Mouse (Mus musculus): ENCODE measurements around the gene Atp6v1f.

Atp6v1f gene

DNA sequence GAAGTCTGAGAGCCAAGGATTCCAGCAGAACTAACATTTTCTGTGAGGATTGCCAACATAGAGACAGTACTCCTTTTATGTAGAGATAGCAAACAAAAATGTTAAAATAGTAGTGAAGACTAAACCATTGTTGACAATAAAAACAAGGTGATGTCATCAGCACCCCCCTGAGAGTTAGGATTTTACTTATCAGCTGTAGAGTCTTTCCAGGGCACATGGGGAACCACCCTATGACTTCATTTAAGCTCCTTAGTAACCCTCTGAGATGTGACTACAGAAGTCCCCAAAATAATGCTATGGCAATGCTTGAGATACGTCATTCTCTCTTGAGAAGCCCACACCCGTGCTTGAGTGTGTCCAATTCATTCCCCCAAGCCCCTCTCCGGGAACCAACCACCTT, 4.1 kb upstream of the Atp6v1f start:
- no peak for DNase-seq

DNA sequence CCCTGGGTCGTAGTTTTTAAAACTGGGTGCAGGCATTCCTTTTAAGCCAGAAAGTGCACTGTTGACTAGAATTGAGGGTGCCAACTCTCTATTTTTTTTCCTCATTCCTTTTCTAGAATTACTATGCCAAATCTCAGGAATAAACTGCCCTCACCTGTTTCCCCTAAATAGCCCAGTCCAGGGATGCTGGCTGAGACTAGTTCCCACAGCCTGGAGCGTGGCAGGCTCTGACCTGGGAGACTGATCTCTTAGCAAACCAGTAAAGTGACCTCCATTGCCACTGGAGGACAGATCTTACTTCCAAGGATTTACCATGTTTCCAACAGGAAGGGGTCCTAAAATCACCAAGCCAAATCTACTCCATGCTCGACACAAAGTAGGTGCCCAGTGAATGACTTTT, 1.3 kb downstream of the Atp6v1f start:
- no peak for DNase-seq

DNA sequence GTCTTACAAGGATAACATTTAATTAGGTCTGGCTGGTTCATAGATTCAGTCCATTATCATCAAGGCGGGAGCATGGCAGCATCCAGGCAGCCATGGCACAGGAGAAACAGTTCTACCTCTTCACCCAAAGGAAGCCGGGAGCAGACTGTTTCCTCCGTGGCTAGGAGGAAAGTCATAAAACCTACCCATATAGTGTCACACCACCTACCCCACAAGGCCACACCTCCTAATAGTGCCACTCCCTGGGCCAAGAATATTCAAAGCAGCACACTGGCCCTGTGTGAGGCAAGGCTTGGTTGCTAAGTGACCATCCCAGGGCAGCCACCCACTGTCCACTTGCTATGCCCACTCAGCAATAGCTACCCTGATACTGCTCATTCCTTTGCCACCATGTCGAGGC, 3.6 kb downstream of the Atp6v1f start, which contains the start of gene Atp6v1fnb:
Gene Atp6v1fnb (plus strand): TSS at position 301 of the 400 bp plus-strand sequence.
- no peak for DNase-seq

DNA sequence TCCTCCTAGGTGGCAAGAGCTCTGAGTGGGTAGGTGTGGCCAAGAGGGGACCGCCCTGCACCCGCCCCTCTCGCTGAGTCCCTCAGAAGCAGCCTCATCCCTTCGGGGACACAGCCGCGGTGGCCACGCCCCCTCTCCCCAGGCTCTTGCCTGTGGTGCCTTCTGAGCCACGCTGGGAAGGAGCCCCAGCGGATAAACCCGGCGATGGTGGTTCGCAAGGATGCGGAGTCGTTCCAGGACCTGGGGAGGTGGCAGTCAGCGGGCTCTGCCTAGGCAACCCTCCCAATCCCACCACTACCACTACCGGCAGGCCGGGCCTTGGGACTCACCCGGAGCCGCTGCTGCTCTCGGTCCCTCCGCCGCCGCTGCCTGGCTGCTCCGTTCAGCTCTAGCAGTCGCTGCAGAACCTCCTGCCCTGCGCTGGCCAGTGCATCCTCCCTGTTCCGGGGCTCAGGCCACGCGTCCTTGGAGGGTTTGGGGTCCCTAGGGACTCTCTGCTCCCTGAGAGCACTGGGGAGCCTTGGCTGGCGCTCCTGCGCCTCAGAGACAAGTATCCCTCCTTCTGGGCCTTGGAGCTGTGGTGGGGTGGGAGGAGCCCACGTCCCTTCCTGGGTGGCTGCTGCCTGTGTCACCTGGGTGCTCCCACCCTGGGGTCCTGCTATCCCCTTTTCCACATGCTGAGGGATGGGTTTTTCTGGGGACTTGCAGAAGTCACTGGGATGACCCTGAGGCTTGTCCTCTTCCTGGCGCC, 6.6 kb downstream of the Atp6v1f start:
- peak; percentile 72 to 77 for DNase-seq

DNA sequence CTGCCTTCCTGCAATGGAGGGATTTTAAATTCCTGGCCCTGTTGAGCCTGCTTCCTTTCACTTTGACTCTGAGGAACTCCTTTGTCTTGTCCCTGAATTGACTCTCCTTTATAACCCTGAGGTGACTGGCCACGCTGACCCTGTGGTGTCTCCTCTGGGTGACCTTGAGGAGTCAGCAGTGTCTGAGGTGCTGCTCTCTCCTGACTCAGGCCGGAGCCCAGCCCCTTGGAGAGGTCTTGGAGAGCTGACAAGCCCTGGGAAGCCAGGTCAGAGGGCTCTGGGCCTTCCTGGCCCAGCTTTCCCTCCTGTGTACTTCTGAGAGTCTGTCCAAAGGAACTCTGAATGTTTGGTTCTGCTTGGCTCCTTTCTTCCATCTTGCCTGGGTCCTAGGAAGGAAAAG, 7.2 kb downstream of the Atp6v1f start:
- no peak for DNase-seq

- no peak for DNase-seq
These were observed 15.2 kb downstream of the Atp6v1f start for GRCm38 (mm10) chr6:29482691-29483090.

- peak; percentile 41 to 44 for DNase-seq
These were observed 17.4 kb downstream of the Atp6v1f start for GRCm38 (mm10) chr6:29484716-29485559.

DNA sequence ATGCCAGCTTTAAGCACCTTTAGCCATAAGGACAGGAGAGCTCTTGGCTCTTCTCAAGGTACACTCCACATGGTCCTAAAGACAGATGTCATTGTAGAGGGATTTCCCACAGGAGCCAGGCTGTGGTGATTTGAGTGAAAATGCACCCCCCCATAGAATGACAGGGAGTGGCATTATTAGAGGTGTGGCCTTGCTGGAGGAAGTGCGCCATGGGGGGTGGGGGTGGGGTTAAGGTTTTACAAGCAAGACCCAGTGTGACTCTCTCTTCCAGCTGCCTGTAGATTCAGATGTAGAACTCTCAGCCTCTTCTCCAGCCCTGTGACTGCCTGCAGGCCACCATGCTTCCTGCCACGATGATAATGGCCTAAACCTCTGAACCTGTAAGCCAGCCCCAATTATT, 18.4 kb downstream of the Atp6v1f start:
- no peak for DNase-seq

- no peak for DNase-seq
These were observed 26.6 kb downstream of the Atp6v1f start for GRCm38 (mm10) chr6:29494101-29494500.

GRCm38 (mm10) chr6:29496270-29496669, 28.8 kb downstream of the Atp6v1f start:
- no peak for DNase-seq

DNA sequence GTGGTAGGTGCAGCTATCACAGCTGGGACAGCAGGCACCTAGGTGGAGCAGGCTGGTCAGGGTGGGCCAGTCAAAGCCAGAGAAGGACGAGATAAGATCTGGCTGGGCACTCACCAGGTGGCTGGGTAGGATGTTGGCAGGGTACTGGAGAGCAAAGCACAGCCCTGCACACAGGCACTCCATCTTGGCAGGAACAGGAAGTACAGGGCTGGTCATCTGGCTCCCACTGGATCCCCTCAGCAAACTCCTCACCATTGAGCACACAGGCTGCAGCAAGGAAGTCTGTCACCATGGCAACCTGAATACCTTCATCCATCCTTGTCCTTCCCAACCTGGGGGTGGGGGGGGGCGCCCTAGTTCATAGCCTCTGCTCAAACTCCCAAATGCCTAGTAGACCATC, 30.3 kb downstream of the Atp6v1f start:
- DNase-seq = no peak

DNA sequence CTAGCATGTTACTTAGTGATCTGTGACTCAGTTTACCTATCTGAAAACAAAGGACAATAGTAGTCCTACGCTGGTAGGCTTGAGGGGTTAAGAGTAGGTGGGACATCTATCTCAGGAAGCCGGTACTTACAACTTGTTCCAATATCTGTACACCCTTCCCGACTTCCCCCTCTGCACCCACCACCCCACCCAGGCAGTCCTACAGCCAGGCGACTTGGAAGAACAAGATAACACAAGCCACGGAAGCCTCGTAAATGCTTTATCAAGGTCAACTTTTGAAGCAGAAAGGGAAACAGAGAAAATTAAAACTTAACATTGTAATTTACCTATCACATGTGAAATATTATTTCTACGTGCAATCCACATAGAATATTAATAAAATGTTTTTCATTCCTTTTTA, 32.7 kb downstream of the Atp6v1f start:
- DNase-seq = no peak

- DNase-seq = no peak
These were observed 33.3 kb downstream of the Atp6v1f start for GRCm38 (mm10) chr6:29500810-29501209.

GRCm38 (mm10) chr6:29501599-29501998, 34.1 kb downstream of the Atp6v1f start:
- no peak for DNase-seq

- no peak for DNase-seq
These were observed 38.0 kb downstream of the Atp6v1f start for GRCm38 (mm10) chr6:29505493-29505892.

DNA sequence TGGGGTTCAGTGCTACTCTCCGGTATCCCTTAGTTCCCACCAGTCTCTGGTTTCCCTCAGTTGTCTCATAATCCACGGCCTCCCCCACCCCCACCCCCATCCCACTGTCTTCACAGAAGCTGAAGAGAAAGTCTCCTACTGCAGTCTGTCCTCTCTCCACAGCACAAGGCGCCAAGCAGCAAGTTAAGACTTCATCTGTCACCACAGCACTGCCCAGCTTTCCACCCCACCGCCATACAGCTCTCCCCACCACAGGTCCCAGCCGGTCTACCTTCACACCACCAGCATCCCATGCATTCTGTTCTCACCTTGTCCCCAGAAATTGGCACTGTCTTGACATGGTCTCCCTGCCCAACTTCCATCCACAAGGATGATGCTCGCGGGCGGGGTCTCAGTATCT, 39.3 kb downstream of the Atp6v1f start:
- no peak for DNase-seq

DNA sequence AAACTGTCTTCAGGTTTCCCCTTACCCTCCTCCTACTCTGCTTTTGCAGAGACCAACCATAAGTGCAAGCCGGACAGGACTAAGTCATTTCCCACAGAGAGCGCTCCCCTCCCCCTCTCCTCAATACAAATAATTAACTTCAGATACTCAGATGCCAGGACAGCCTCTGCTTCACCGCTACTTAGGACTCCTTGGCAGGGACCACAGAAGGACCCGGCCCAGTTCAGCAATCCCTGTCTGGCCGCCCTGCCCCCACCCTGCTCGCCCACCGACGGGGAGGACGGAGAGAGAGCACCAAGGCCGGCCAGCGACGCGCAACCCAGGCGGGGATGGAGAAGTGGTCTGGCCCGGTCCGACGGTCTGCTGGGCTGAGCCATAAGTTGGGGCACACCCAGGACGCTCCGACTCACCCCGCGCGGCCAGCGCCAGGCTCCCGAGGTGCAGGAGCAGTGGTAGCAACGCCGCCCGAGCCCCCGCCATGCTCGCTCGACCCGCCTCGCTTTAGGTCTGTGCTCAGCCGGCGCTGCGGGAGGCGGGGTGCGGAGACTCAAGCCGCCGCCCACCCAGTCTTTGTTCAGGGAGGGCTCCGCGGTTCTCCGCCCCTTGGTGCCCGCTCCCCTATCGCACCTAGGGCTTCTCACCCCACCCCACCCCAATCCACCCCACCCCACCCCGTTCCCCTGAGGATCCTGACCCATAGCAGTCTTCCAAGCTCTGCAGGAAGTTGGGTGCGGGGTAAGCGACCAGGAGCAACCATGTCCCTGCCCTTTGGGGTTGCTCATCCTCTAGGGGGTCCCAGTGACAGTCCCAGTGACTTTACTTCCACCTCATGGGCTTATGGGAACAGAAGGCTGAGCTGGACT, 40.2 kb downstream of the Atp6v1f start, which contains the start of gene Kcp:
Gene Kcp (minus strand): TSS at position 506 of the 863 bp plus-strand sequence.
- DNase-seq = no peak

GRCm38 (mm10) chr6:29509086-29509485, 41.6 kb downstream of the Atp6v1f start:
- DNase-seq = no peak

DNA sequence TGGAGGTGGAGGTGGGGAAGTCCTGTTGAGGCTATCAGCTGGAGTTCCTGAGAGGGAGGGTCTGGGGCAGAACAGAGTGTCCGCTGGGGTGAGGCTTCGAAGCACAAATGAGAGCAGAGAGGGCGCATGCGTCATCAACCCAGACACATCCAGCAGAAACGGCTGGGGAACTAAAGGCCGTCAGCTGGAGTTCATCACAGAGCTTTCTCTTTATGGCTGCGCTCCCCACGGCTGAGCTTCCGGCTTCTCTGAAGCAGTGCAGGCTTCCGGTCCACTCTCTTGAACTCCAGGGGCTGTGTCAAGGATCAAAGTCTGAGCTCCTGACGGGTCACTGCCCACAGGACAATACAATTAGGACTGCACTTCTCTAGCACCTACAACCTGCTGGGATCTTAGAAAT, 45.8 kb downstream of the Atp6v1f start:
- DNase-seq = no peak

GRCm38 (mm10) chr6:29517139-29517538, 49.6 kb downstream of the Atp6v1f start:
- peak; percentile 42 to 56 for DNase-seq
